Mouse (Mus musculus): ENCODE results near the gene Lman2. TPM values are rescaled to one million over a fixed set of nuclear protein-coding genes. Genes with fewer than 3 reads are reported as not detected.

The Lman2 gene
- polyA plus RNA-seq, 1 experiment from 2014 or later: 57.1 TPM

- Histone ChIP-seq H3K4me1 (replicated peaks) (peaks cover 2% of the 10 kb centered on the region; the same call in 1 of the 2 replicates), H3K9me3 (no peaks in the 10 kb centered on the region), H3K36me3 (peaks cover 92% of the 10 kb centered on the region), H3K4me2 (no peak overlapping the region), H3K27me3 (no peaks in the 10 kb centered on the region), H3K9ac (no peak overlapping the region), H3K27ac (no peak overlapping the region), H3K4me3 (no peak overlapping the region)
- no peak for ATAC-seq (ENCODE audit: low FRiP score)
- WGBS: 92% methylated on average over 2 of the region's 2 CpGs
These were observed 47.6 kb downstream of the Lman2 start for GRCm38 (mm10) chr13:55314891-55315412.

GRCm38 (mm10) chr13:55313051-55313450, 49.5 kb downstream of the Lman2 start:
- no peak overlapping the region for H3K27ac ChIP-seq
- no peak overlapping the region for H3K4me3 ChIP-seq
- no peaks in the 10 kb centered on the region for H3K27me3 ChIP-seq
- WGBS: 91% methylated on average over 9 of the region's 9 CpGs
- peaks cover 85% of the 10 kb centered on the region for H3K36me3 ChIP-seq
- no peaks in the 10 kb centered on the region for H3K9me3 ChIP-seq
- H3K9ac ChIP-seq: no peak overlapping the region
- no peak for ATAC-seq (ENCODE audit: low FRiP score)
- no peaks in the 10 kb centered on the region for H3K4me1 ChIP-seq (replicated peaks)
- no peak overlapping the region for H3K4me2 ChIP-seq

- no peaks in the 10 kb centered on the region for H3K27me3 ChIP-seq
- H3K36me3 ChIP-seq: peaks cover 84% of the 10 kb centered on the region
- H3K4me2 ChIP-seq: no peak overlapping the region
- H3K4me3 ChIP-seq: no peak overlapping the region
- WGBS: 92% methylated on average over 8 of the region's 8 CpGs
- ATAC-seq (ENCODE audit: low FRiP score): no peak
- H3K9me3 ChIP-seq: no peaks in the 10 kb centered on the region
- H3K9ac ChIP-seq: no peak overlapping the region
- no peaks in the 10 kb centered on the region for H3K4me1 ChIP-seq (replicated peaks)
- no peak overlapping the region for H3K27ac ChIP-seq
These were observed 50.5 kb downstream of the Lman2 start for GRCm38 (mm10) chr13:55312028-55312630.

- Histone ChIP-seq H3K36me3 (peaks cover 82% of the 10 kb centered on the region), H3K4me3 (no peak overlapping the region), H3K27ac (no peak overlapping the region), H3K4me1 (replicated peaks) (no peaks in the 10 kb centered on the region), H3K9ac (no peak overlapping the region), H3K27me3 (no peaks in the 10 kb centered on the region), H3K9me3 (no peaks in the 10 kb centered on the region), H3K4me2 (no peak overlapping the region)
- ATAC-seq (ENCODE audit: low FRiP score): no peak
- WGBS: 91% methylated on average over 5 of the region's 5 CpGs
These were observed 61.7 kb downstream of the Lman2 start for GRCm38 (mm10) chr13:55300913-55301312.

GRCm38 (mm10) chr13:55296760-55297159, 65.8 kb downstream of the Lman2 start:
- Histone ChIP-seq H3K4me1 (replicated peaks) (no peaks in the 10 kb centered on the region), H3K9me3 (no peaks in the 10 kb centered on the region), H3K4me3 (no peak overlapping the region), H3K36me3 (peaks cover 74% of the 10 kb centered on the region), H3K27me3 (no peaks in the 10 kb centered on the region), H3K4me2 (no peak overlapping the region), H3K27ac (no peak overlapping the region), H3K9ac (no peak overlapping the region)
- WGBS: 90% methylated on average over 1 of the region's 1 CpGs
- ATAC-seq (ENCODE audit: low FRiP score): no peak

Other genes with a start within 250 kb of the Lman2 start
- not detected in 2 replicates for gene Gm17617, start 229.2 kb downstream of the Lman2 start, polyA plus RNA-seq (2015; fragmentation: Nextera tagmentation; extraction: Ambion mirVana)
- 1.1 and 2.0 TPM in 2 replicates for gene Fgfr4, start 210.1 kb downstream of the Lman2 start, polyA plus RNA-seq (2015; fragmentation: Nextera tagmentation; extraction: Ambion mirVana)
- 70.7 and 73.5 TPM in 2 replicates for gene Nsd1, start 153.0 kb downstream of the Lman2 start, polyA plus RNA-seq (2015; fragmentation: Nextera tagmentation; extraction: Ambion mirVana)
- gene Prelid1, start 42.3 kb downstream of the Lman2 start, polyA plus RNA-seq (2015; fragmentation: Nextera tagmentation; extraction: Ambion mirVana): 300 and 307 TPM in 2 replicates
- gene Rab24, start 40.8 kb downstream of the Lman2 start, polyA plus RNA-seq (2015; fragmentation: Nextera tagmentation; extraction: Ambion mirVana): 95.9 and 102 TPM in 2 replicates
- 12.1 and 12.4 TPM in 2 replicates for gene Mxd3, start 33.0 kb downstream of the Lman2 start, polyA plus RNA-seq (2015; fragmentation: Nextera tagmentation; extraction: Ambion mirVana)
- gene Rgs14, start 6.9 kb upstream of the Lman2 start, polyA plus RNA-seq (2015; fragmentation: Nextera tagmentation; extraction: Ambion mirVana): 0.21 and 0.29 TPM in 2 replicates
- gene Slc34a1, start 35.4 kb upstream of the Lman2 start, polyA plus RNA-seq (2015; fragmentation: Nextera tagmentation; extraction: Ambion mirVana): not detected in 2 replicates
- gene Pfn3, start 52.4 kb upstream of the Lman2 start, polyA plus RNA-seq (2015; fragmentation: Nextera tagmentation; extraction: Ambion mirVana): 0.80 TPM in 1 of 2 replicates, not detected in the other
- not detected in 2 replicates for gene F12, start 64.0 kb upstream of the Lman2 start, polyA plus RNA-seq (2015; fragmentation: Nextera tagmentation; extraction: Ambion mirVana)
- gene Grk6, start 82.3 kb upstream of the Lman2 start, polyA plus RNA-seq (2015; fragmentation: Nextera tagmentation; extraction: Ambion mirVana): 27.7 and 31.3 TPM in 2 replicates
- 2.6 and 3.2 TPM in 2 replicates for gene Prr7, start 101.5 kb upstream of the Lman2 start, polyA plus RNA-seq (2015; fragmentation: Nextera tagmentation; extraction: Ambion mirVana)
- gene Dbn1, start 125.3 kb upstream of the Lman2 start, polyA plus RNA-seq (2015; fragmentation: Nextera tagmentation; extraction: Ambion mirVana): 615 and 625 TPM in 2 replicates
- 141 and 146 TPM in 2 replicates for gene Pdlim7, start 150.9 kb upstream of the Lman2 start, polyA plus RNA-seq (2015; fragmentation: Nextera tagmentation; extraction: Ambion mirVana)
- gene Dok3, start 166.5 kb upstream of the Lman2 start, polyA plus RNA-seq (2015; fragmentation: Nextera tagmentation; extraction: Ambion mirVana): 4.1 and 5.7 TPM in 2 replicates
- gene Ddx41, start 173.9 kb upstream of the Lman2 start, polyA plus RNA-seq (2015; fragmentation: Nextera tagmentation; extraction: Ambion mirVana): 55.6 and 55.9 TPM in 2 replicates
- gene Fam193b, start 208.3 kb upstream of the Lman2 start, polyA plus RNA-seq (2015; fragmentation: Nextera tagmentation; extraction: Ambion mirVana): 57.0 and 57.1 TPM in 2 replicates
- gene Tmed9, start 210.9 kb upstream of the Lman2 start, polyA plus RNA-seq (2015; fragmentation: Nextera tagmentation; extraction: Ambion mirVana): 112 and 114 TPM in 2 replicates
- gene B4galt7, start 237.1 kb upstream of the Lman2 start, polyA plus RNA-seq (2015; fragmentation: Nextera tagmentation; extraction: Ambion mirVana): 44.8 and 49.8 TPM in 2 replicates